Mouse (Mus musculus) limb, embryonic 14.5 days (tissue): ENCODE data around the gene Hspa12a. TPM values are rescaled to one million over a fixed set of nuclear protein-coding genes. Genes with fewer than 3 reads are reported as not detected.
A peak's percentile ranks its signal among the peaks of the same experiment; 100 is the strongest.

ENCODE experiments used
- ATAC-seq: fragments of 200-750 bp; cut with Nextera tagmentation; 2 replicates; pipeline ENCODE4 v1.8.0; 2017; ENCODE audit warnings: low read depth, moderate number of reproducible peaks, moderate TSS enrichment; ENCODE audit not compliant: low FRiP score
- DNase-seq: peaks from one replicate; pipeline ENCODE4 v3.0.0-alpha.2; 2015; ENCODE audit warnings: low spot score
- H3K27ac ChIP-seq: fragments of 300-500 bp; sonication (generic); replicated peaks from 2 replicates; pipeline ENCODE4 v1.5.1; 2014; ENCODE audit warnings: low read depth, mild to moderate bottlenecking, low read length, moderate library complexity, mixed read lengths
- H3K27me3 ChIP-seq: fragments of 300-500 bp; sonication (generic); 2 replicates; pipeline ENCODE4 v1.6.1; 2014; ENCODE audit warnings: low read length, mixed read lengths; ENCODE audit not compliant: control insufficient read depth, insufficient read depth
- H3K36me3 ChIP-seq: fragments of 300-500 bp; sonication (generic); 2 replicates; pipeline ENCODE4 v1.6.1; 2014; ENCODE audit warnings: mild to moderate bottlenecking, low read length, moderate library complexity, mixed read lengths; ENCODE audit not compliant: control insufficient read depth, insufficient read depth
- H3K4me1 ChIP-seq: fragments of 300-500 bp; sonication (generic); 2 replicates; pipeline ENCODE4 v1.6.1; 2014; ENCODE audit warnings: antibody characterized with exemption, low read length, mixed read lengths; ENCODE audit not compliant: control insufficient read depth, insufficient read depth
- H3K4me2 ChIP-seq: fragments of 300-500 bp; sonication (generic); replicated peaks from 2 replicates; pipeline ENCODE4 v1.6.1; 2014; ENCODE audit warnings: low read depth, mild to moderate bottlenecking, low read length, moderate library complexity; ENCODE audit not compliant: severe bottlenecking
- H3K4me3 ChIP-seq: fragments of 300-500 bp; sonication (generic); replicated peaks from 2 replicates; pipeline ENCODE4 v1.5.1; 2014; ENCODE audit warnings: low read length
- H3K9ac ChIP-seq: fragments of 300-500 bp; sonication (generic); 2 replicates; pipeline ENCODE4 v1.6.1; 2014; ENCODE audit warnings: mild to moderate bottlenecking, low read depth, low read length, moderate library complexity; ENCODE audit not compliant: severe bottlenecking
- H3K9me3 ChIP-seq: fragments of 300-500 bp; sonication (generic); 2 replicates; pipeline ENCODE4 v1.6.1; 2016; ENCODE audit warnings: low read length; ENCODE audit not compliant: control insufficient read depth
- POLR2A ChIP-seq: fragments of 200-500 bp; IDR thresholded peaks from 2 replicates; pipeline ENCODE4 v1.8.0; 2012; ENCODE audit warnings: inconsistent platforms, mild to moderate bottlenecking, moderate library complexity, borderline replicate concordance; ENCODE audit not compliant: insufficient read depth, insufficient read length; ENCODE audit errors: extremely low read depth
- WGBS: fragments of 180-500 bp; shearing (Covaris S2); extraction: QIAGEN DNeasy Blood & Tissue Kit; methylation state at CpG from one replicate; pipeline ENCODE4 v1.1.7; 2014; 5-methylcytosine and 5-hydroxymethylcytosine counted together
- polyA plus RNA-seq, 2 experiments: library from polyadenylated mRNA; depleted of rRNA in 1 of 2; stranded (reverse) in 1 of 2; unstranded in 1 of 2; fragments of >200 nt; fragmentation: Nextera tagmentation in 1 of 2; extraction: Ambion mirVana in 1 of 2; gene quantifications; 2 replicates each; pipeline versions ENCODE4 v1.2.1 to v1.2.3; 2012 to 2014

Gene Hspa12a
- polyA plus RNA-seq (2012; rRNA removed) = 6.1 and 7.7 TPM in 2 replicates
- 2.3 and 2.4 TPM in 2 replicates for polyA plus RNA-seq (2014; fragmentation: Nextera tagmentation; extraction: Ambion mirVana)

DNA sequence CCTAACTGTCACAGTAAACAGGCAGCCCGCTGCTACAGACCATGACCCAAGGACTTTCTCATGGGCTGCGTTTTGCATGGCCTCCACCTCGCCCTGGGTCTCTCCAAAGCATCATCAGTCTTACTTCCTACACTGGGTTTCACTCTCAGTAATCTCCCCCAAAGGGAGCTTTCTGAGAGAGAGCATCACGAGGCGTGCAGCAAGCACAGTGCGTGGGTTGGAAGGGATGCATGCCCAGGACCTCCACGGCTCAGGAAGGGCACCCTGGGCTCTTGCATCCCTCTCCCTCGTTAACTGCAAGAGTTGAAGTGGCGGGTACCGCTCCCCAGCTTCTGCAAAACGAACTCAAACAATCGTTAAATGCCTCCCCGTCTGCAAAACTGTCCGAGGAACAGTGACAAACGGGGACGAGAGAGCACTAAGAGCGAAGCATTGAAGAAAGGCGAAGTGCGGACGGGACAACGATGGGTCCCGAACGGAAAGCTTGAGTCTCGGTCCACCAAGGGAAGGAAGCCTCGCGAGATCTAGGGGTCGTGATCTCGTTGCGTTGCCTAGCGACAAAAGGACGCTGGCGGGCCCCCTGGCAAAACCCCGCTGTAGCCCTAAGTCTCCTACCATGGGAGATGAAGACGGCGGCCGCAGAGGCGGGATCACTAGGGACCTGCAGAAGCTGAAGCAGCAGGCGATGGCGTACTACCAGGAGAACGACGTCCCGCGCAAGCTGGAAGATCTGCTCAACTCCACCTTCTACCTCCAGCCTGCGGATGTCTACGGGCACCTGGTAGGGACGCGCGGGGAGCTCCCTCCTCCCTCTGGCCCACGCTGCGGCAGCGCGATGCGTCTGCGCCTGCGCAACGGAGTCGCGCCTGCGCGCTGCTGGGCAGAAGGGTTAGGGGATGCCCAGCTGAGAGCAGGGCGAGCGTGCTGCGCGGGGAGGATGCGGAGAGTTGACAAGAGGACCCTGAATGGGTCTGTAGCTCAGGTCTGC lies at the start of gene Hspa12a, which contains the start of gene Eno4:
Gene Hspa12a, minus strand, starts transcription at position 814 of the 988 bp plus-strand sequence.
Gene Eno4, plus strand, starts transcription at position 585 of the 988 bp plus-strand sequence.
- H3K4me3 ChIP-seq = peak within 1 kb of the TSS; percentile 58
- no peaks in the 10 kb centered on the region for H3K27me3 ChIP-seq
- H3K36me3 ChIP-seq = no peaks in the 10 kb centered on the region
- H3K9ac ChIP-seq = peak within 1 kb of the TSS; percentile 77
- no peaks in the 10 kb centered on the region for H3K9me3 ChIP-seq
- peak; percentile 97 for DNase-seq
- WGBS = 4% methylated on average over 65 of the region's 65 CpGs
- ATAC-seq = peak; percentile 96
- peak within 1 kb of the TSS; percentile 90 for H3K4me2 ChIP-seq
- peak; percentile 89; the same call in 1 of the 2 replicates for TF ChIP-seq POLR2A
- H3K4me1 ChIP-seq = peaks cover 9% of the 10 kb centered on the region; the same call in 1 of the 2 replicates
- peak within 1 kb of the TSS; percentile 71 for H3K27ac ChIP-seq

DNA sequence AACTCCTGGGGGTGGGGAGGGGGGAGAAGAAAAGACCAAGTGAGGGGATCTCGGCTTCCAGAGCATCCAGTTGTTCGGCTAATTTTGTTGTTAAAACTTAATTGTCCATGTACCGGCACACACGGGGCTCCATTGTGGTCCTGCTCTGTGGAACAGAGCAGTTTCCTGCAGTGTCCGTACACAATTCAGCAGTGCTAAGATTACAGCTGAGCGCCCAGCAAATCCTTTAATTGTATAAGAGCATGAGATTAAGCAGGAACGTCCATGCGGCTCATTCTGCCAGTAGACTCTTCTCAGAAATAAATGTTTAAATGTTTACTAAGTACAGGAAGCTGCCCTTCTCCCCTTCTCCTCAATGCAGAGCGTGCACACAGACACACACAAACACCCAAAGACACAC lies 38.1 kb upstream of the Hspa12a start:
- no peak overlapping the region for H3K4me2 ChIP-seq
- TF ChIP-seq POLR2A = no peak
- no peaks in the 10 kb centered on the region for H3K27me3 ChIP-seq
- WGBS = 32% methylated on average over 9 of the region's 9 CpGs
- ATAC-seq = no peak
- no peak overlapping the region for H3K4me3 ChIP-seq
- H3K36me3 ChIP-seq = no peaks in the 10 kb centered on the region
- no peaks in the 10 kb centered on the region for H3K9me3 ChIP-seq
- peaks cover 6% of the 10 kb centered on the region; the same call in 1 of the 2 replicates for H3K4me1 ChIP-seq
- H3K27ac ChIP-seq = no peak overlapping the region
- DNase-seq = no peak
- H3K9ac ChIP-seq = no peak overlapping the region

DNA sequence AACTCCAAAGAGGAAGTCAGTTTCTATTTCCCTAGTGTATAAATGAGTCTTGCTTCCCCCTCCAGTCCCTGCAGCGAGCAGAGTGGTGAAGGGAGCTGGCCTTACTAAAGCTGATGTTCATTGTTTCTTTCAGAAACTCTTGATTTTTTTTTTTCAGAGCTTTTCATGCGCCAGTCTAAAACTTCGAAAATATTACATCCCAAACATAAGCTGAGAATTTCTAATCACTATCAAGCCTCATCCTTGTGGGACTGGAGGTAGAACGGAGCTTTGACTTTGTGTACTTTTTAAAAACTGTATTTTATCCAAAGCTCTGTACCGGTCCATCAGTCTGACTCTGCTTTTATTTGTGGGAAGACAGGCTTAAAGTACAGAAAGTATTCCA lies 36.6 kb upstream of the Hspa12a start:
- Histone ChIP-seq H3K9me3 (no peaks in the 10 kb centered on the region), H3K9ac (no peak overlapping the region), H3K36me3 (no peaks in the 10 kb centered on the region), H3K27ac (no peak overlapping the region), H3K4me2 (peak overlapping the region; percentile 18), H3K4me3 (no peak overlapping the region), H3K4me1 (peaks cover 6% of the 10 kb centered on the region; the same call in 1 of the 2 replicates), H3K27me3 (no peaks in the 10 kb centered on the region)
- ATAC-seq (no peak), DNase-seq (no peak)
- TF ChIP-seq POLR2A = no peak
- WGBS = 70% methylated on average over 5 of the region's 5 CpGs

DNA sequence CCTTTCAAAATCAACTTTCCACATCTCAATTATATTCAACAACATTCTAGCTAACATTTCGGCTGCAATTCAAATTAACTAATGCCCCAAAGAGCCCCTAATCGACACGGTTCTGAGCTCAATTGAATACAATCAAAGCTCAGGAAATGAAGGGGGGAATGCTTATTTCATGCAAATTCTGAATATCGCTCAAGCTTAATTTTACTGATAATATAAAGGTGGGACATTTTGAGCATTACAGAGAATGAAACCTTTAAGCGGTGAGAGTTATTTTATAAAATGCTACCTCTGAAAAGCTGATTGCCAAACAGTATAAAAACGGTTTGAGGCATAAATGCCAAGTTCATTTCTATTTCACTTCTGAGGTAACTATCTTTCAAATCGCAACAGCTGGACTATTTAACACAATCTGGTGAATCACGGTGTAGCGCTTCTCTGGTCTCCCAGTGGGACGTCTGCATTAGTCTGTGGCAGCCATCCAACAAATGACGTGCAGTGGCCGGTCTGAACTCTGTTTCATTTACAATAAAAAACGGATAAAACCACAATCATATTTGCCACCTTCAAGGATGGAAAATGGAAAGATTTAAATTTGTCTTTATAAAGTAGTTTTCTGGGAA lies 36.1 kb upstream of the Hspa12a start:
- H3K4me3 ChIP-seq = no peak overlapping the region
- DNase-seq = peak; percentile 70

GRCm38 (mm10) chr19:58978401-58979171 lies 35.1 kb upstream of the Hspa12a start:
- WGBS = 49% methylated on average over 11 of the region's 11 CpGs
- TF ChIP-seq POLR2A = no peak
- Histone ChIP-seq H3K36me3 (no peaks in the 10 kb centered on the region), H3K27me3 (no peaks in the 10 kb centered on the region), H3K4me1 (peaks cover 6% of the 10 kb centered on the region; the same call in 1 of the 2 replicates), H3K9me3 (no peaks in the 10 kb centered on the region), H3K9ac (no peak overlapping the region), H3K4me2 (no peak overlapping the region), H3K4me3 (no peak overlapping the region), H3K27ac (no peak overlapping the region)
- ATAC-seq = 0 out of 2 replicates have a peak, but pooled peaks have one; percentile 28
- no peak for DNase-seq

More for the DNA sequence above, 36.1 kb upstream of the Hspa12a start:
- H3K9me3 ChIP-seq = no peaks in the 10 kb centered on the region
- H3K27ac ChIP-seq = no peak overlapping the region
- H3K4me1 ChIP-seq = peaks cover 6% of the 10 kb centered on the region; the same call in 1 of the 2 replicates
- H3K4me2 ChIP-seq = peak overlapping the region; percentile 18
- H3K27me3 ChIP-seq = no peaks in the 10 kb centered on the region
- no peak for ATAC-seq
- WGBS = 31% methylated on average over 13 of the region's 13 CpGs
- H3K36me3 ChIP-seq = no peaks in the 10 kb centered on the region
- TF ChIP-seq POLR2A = no peak
- H3K9ac ChIP-seq = no peak overlapping the region
